13 mouse cellular contexts compared by ENCODE assay signal in genomic region chr9:113507561-113508460, GRCm38 (mm10).
DNase-seq lines count a peak whose midpoint lies in the region; ATAC-seq and TF ChIP-seq lines count a peak whose summit lies in the region.
"Had no signal": no experiment of that assay in that cellular context is flagged by ENCODE, and none has a peak within 500 bp of the region (broad histone marks: within the 10 kb centered on the region; RNA-seq: fewer than 3 reads in every experiment).

No protein-coding gene starts in this region.

- WGBS in forebrain, embryonic 11.5 days = 83% methylated on average over 20 of the region's 20 CpGs
- WGBS in forebrain, embryonic 10.5 days = 89% methylated on average over 20 of the region's 20 CpGs
- 55% methylated on average over 20 of the region's 20 CpGs for WGBS in midbrain, postnatal 0 days

- no peak for DNase-seq in forebrain, embryonic 11.5 days (ENCODE audit: low spot score)
- DNase-seq in forebrain, embryonic 10.5 days (ENCODE audit: extremely low spot score, low spot score) = no peak
- peak; percentile 94 for DNase-seq in brain, embryonic 14.5 days (ENCODE audit: low read depth)
- peak; percentile 56 to 69 for DNase-seq in layer of hippocampus, adult 8-10 months (ENCODE audit: low spot score in 2 of 2)
- peak; percentile 81 for DNase-seq in midbrain, postnatal 0 days (ENCODE audit: low spot score)
- no peak for DNase-seq in ovary, adult 18-20 months (ENCODE audit: low spot score)
- DNase-seq in liver = no peak
- DNase-seq in ovary, postnatal 14 days (ENCODE audit: low spot score) = no peak
- DNase-seq: adrenal gland, postnatal 14 days; cerebellum, adult 9-10 months; lung, embryonic 14.5 days had no signal

- H3K27me3 ChIP-seq in forebrain, embryonic 11.5 days (ENCODE audit: control insufficient read depth, insufficient read depth, low read length) = no peaks in the 10 kb centered on the region
- no peaks in the 10 kb centered on the region for H3K27me3 ChIP-seq in forebrain, embryonic 10.5 days (ENCODE audit: poor library complexity, severe bottlenecking)
- H3K27me3 ChIP-seq in midbrain, postnatal 0 days (ENCODE audit: insufficient read depth, low read length) = no peaks in the 10 kb centered on the region

- no peaks in the 10 kb centered on the region; the same call in 1 of the 2 replicates for H3K4me1 ChIP-seq in forebrain, embryonic 11.5 days (replicated peaks; ENCODE audit: control insufficient read depth, insufficient read depth, low read length)
- H3K4me1 ChIP-seq in forebrain, embryonic 10.5 days = peaks cover 15% of the 10 kb centered on the region; the same call in 1 of the 2 replicates
- peaks cover 4% of the 10 kb centered on the region; the same call in 1 of the 2 replicates for H3K4me1 ChIP-seq in midbrain, postnatal 0 days (ENCODE audit: insufficient read depth, low read length)
- H3K4me1 ChIP-seq: heart, embryonic 10.5 days had no signal

- peak; percentile 79 for ATAC-seq in forebrain, embryonic 11.5 days (replicated peaks; ENCODE audit: low FRiP score)
- ATAC-seq in midbrain, postnatal 0 days (ENCODE audit: low FRiP score) = peak; percentile 62
- ATAC-seq: intestine, embryonic 16.5 days had no signal

- H3K27ac ChIP-seq in forebrain, embryonic 11.5 days (ENCODE audit: low read depth, low read length) = no peak overlapping the region
- H3K27ac ChIP-seq in forebrain, embryonic 10.5 days = no peak overlapping the region
- peak overlapping the region; percentile 72 for H3K27ac ChIP-seq in midbrain, postnatal 0 days (ENCODE audit: low read depth, low read length)
- H3K27ac ChIP-seq: heart, embryonic 10.5 days had no signal

- H3K4me2 ChIP-seq in forebrain, embryonic 11.5 days (ENCODE audit: low read depth, low read length, severe bottlenecking) = no peak overlapping the region
- 0 out of 2 replicates have a peak overlapping the region, but pooled peaks have one; percentile 2 for H3K4me2 ChIP-seq in midbrain, postnatal 0 days (ENCODE audit: low read depth, low read length, poor library complexity, severe bottlenecking)
- H3K4me2 ChIP-seq: lung, embryonic 14.5 days had no signal

- H3K36me3 ChIP-seq in forebrain, embryonic 11.5 days (ENCODE audit: control insufficient read depth, insufficient read depth, low read length) = no peaks in the 10 kb centered on the region
- H3K36me3 ChIP-seq in forebrain, embryonic 10.5 days (replicated peaks) = no peaks in the 10 kb centered on the region
- no peaks in the 10 kb centered on the region for H3K36me3 ChIP-seq in midbrain, postnatal 0 days (ENCODE audit: insufficient read depth, low read length)
- H3K36me3 ChIP-seq: heart, embryonic 10.5 days had no signal

- no peak overlapping the region for H3K4me3 ChIP-seq in forebrain, embryonic 11.5 days (ENCODE audit: low read depth, low read length)
- H3K4me3 ChIP-seq in forebrain, embryonic 10.5 days = no peak overlapping the region
- no peak overlapping the region for H3K4me3 ChIP-seq in midbrain, postnatal 0 days (ENCODE audit: low read depth, low read length)
- H3K4me3 ChIP-seq: heart, embryonic 10.5 days had no signal

- no peaks in the 10 kb centered on the region for H3K9me3 ChIP-seq in forebrain, embryonic 11.5 days (ENCODE audit: control insufficient read depth, low read length)
- H3K9me3 ChIP-seq in forebrain, embryonic 10.5 days = no peaks in the 10 kb centered on the region
- H3K9me3 ChIP-seq in midbrain, postnatal 0 days (ENCODE audit: low read length) = no peaks in the 10 kb centered on the region
- H3K9me3 ChIP-seq: heart, embryonic 10.5 days had no signal

- no peak overlapping the region for H3K9ac ChIP-seq in forebrain, embryonic 11.5 days (ENCODE audit: low read length)
- no peak overlapping the region for H3K9ac ChIP-seq in midbrain, postnatal 0 days (replicated peaks; ENCODE audit: low read length, poor library complexity, severe bottlenecking)
- H3K9ac ChIP-seq: lung, embryonic 14.5 days had no signal

- no peak for TF ChIP-seq CTCF in brain, embryonic 14.5 days (IDR thresholded peaks at IDR 0.05; ENCODE audit: borderline replicate concordance, extremely low read depth, insufficient read depth, insufficient read length)
- 0 out of 2 replicates have a peak, but pooled peaks have one; percentile 15 for TF ChIP-seq CTCF in midbrain, postnatal 0 days (IDR thresholded peaks at IDR 0.05)

- no peak for TF ChIP-seq POLR2A in brain, embryonic 14.5 days (IDR thresholded peaks at IDR 0.05; ENCODE audit: borderline replicate concordance, extremely low read depth, insufficient read depth, insufficient read length, poor library complexity, severe bottlenecking)

Comparison
In these comparisons a context has a peak if more than half of its experiments do, and no peak if none do; other contexts are left out.
1. DNase-seq: peak in brain, embryonic 14.5 days (single experiment), layer of hippocampus, adult 8-10 months (2 of 2) and midbrain, postnatal 0 days (single experiment); none in forebrain, embryonic 11.5 days (single experiment), forebrain, embryonic 10.5 days (single experiment), ovary, adult 18-20 months (single experiment), liver (single experiment) and ovary, postnatal 14 days (single experiment).